Mouse (Mus musculus): ENCODE results near the gene Gmps. TPM values are rescaled to one million over a fixed set of nuclear protein-coding genes. Genes with fewer than 3 reads are reported as not detected.

The Gmps gene
- total RNA-seq, 2 experiments from 2014 or later, result 42.8 to 44.3 TPM

DNA sequence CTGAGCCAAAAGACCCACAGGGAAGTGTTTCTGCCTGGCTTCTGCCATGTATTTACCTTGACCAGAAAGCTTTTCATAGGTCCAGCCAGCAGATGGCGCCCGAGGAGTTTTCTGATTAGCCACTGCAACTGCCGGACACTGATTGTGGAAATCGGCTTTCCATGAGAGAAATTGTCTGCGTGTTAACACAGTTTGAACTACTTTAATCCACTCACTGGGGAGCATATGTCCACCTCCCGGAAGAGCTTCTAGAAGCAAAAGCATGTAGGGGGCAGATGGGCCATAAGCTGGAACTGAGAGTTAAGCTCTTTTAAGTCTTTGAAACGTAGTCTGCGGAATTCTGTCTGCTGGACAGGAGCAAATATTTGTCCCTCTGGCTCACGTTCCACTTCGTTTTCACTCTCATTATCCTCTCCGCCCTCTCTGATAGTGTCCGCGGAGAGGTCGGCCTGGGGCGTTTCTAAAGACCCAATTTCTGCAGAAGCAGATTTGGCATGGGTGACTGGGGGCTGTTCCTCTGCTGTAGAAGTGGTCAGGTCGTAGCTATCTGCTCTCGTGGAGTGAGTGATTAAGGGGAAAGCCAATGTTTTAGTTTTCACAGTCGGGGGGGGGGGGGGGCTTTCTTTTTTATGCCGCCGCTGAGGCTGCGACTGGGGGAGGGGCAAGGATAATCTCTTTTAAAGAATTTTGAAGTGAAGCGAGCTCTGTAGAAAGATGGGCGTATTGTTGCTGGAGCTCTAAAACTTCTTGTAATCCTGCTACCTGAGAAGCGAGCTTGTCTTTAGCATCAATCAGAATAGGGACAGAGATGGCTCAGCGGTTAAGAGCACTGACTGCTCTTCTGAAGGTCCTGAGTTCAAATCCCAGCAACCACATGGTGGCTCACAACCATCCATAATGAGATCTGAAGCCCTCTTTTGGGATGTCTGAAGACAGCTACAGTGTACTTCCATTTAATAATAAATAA, 64.2 kb downstream of the Gmps start:
- peak; percentile 78 to 83 for DNase-seq (ENCODE audit: low spot score in 2 of 2)
- intact Hi-C loops (cut with DNase I), result loop anchor here (1.0 to 2.0 kb wide), 2 partner anchors 267 to 751 kb away; no protein-coding TSS in a partner anchor

Other genes with a start within 250 kb of the Gmps start
- gene Plch1, start 76.6 kb upstream of the Gmps start, total RNA-seq (2021), result 1 to 10 TPM; 6.2 to 6.5 TPM
- gene E130311K13Rik, start 46.6 kb upstream of the Gmps start, total RNA-seq (2021), result 10 to 100 TPM; 12.1 to 14.1 TPM
- 10 to 100 TPM; 25.4 to 30.7 TPM for gene Slc33a1, start 11.3 kb upstream of the Gmps start, total RNA-seq (2021)
- under 1 TPM; 0.42 to 0.43 TPM for gene Vmn2r1, start 105.4 kb downstream of the Gmps start, total RNA-seq (2021)
- gene Vmn2r2, start 165.8 kb downstream of the Gmps start, total RNA-seq (2021), result not detected

Data from left cerebral cortex, postnatal 36 days (tissue).